Mouse (Mus musculus): ENCODE data around the gene Manba.
"Not testable (repeated sequence)": the region's sequence is repeated elsewhere in the genome, so short reads cannot be mapped to it uniquely, and the experiment has no call there.

The Manba gene

GRCm38 (mm10) chr3:135524900-135525299, 39.5 kb downstream of the Manba start:
- H3K36me3 ChIP-seq (ENCODE audit: control insufficient read depth, insufficient read depth, low read length, poor library complexity, severe bottlenecking); DNase-seq (ENCODE audit: low read depth, low spot score); H3K27me3 ChIP-seq (ENCODE audit: control insufficient read depth, insufficient read depth, low read length, poor library complexity, severe bottlenecking): not testable (repeated sequence)

DNA sequence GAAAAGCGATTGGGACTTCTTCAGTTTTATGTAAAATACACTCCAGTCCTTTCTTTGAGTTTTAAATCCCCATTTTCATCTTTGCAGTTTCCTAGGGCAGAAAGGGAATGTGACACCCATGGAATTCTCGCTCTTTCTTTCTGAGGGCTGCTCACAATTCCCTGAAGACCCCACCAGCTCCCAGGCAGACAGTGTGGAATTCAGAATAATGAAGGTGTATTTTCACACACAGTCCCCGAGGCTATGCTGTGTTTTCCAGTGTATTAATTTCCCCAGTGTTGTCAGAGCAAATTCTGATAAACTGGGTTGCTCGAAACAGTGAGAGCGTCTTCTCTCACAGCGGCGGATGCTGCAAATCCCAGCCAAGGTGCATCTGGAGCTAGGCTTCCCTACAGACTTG, 44.3 kb downstream of the Manba start:
- DNase-seq (ENCODE audit: low read depth, low spot score): no peak

DNA sequence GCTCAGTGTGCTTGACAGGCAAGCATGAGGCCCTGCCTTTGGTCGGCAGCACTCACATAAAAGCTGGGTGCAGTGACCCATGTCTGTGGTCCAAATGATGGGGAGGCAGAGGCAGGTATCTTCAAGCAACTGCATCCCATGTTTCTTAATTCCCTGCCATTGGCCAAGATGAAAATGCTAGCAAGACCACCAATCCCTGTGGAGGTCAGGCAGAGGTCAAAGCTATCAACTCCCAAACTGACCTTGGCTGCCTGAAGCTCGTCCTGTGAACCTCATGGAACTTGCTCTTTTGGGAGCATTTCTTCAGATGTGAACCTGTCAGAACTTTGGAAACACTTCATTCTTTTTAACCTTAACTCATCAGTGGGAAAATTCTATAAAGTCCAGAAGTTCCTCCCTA, 46.4 kb downstream of the Manba start:
- no peak for DNase-seq (ENCODE audit: low read depth, low spot score)
- Histone ChIP-seq H3K27me3 (ENCODE audit: control insufficient read depth, insufficient read depth, low read length, poor library complexity, severe bottlenecking) (no peaks in the 10 kb centered on the region), H3K36me3 (ENCODE audit: control insufficient read depth, insufficient read depth, low read length, poor library complexity, severe bottlenecking) (peaks cover 4% of the 10 kb centered on the region; the same call in 1 of the 2 replicates)

More for the DNA sequence above, 44.3 kb downstream of the Manba start:
- Histone ChIP-seq H3K27me3 (ENCODE audit: control insufficient read depth, insufficient read depth, low read length, poor library complexity, severe bottlenecking) (no peaks in the 10 kb centered on the region), H3K36me3 (ENCODE audit: control insufficient read depth, insufficient read depth, low read length, poor library complexity, severe bottlenecking) (peaks cover 4% of the 10 kb centered on the region; the same call in 1 of the 2 replicates)

GRCm38 (mm10) chr3:135534103-135534502, 48.7 kb downstream of the Manba start:
- H3K36me3 ChIP-seq (ENCODE audit: control insufficient read depth, insufficient read depth, low read length, poor library complexity, severe bottlenecking): peaks cover 4% of the 10 kb centered on the region; the same call in 1 of the 2 replicates
- DNase-seq (ENCODE audit: low read depth, low spot score): no peak

DNA sequence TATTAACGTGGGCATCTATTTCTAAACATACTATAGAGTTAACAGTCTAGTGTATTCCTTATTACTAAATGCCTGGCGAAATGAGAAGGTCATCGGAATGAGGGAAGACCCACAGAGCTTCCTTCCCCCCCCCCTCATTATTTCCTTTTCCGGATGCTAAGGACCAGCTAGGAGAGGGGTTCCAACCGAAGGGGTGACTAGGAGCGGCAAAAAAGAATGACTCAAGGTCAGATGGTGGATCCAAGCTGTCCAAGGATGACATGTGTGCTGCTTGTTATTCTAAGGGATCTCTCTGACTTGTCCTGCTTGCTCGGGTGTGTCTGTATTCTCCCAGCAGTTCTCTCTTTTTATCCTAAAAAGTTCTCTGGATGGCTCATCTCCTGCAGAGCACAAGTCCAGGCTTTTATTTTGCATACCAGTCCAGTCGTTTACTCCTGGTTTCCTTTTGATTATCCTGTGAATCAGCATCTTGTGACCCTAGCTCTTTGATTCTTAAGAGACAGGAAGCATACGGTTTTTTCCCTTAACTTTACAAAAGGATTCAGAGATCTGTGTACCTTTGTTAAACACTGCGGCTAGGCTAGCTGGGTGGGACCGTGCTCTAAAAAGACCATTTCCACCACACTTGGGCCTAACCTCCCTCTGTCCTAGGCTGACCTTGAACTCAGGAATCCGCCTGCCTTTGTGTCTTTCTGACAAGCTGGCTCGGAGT, 61.0 kb downstream of the Manba start:
- no peak for DNase-seq (ENCODE audit: low read depth, low spot score)
- H3K36me3 ChIP-seq (ENCODE audit: control insufficient read depth, insufficient read depth, low read length, poor library complexity, severe bottlenecking): no peaks in the 10 kb centered on the region; the same call in 1 of the 2 replicates
- no peaks in the 10 kb centered on the region for H3K27me3 ChIP-seq (ENCODE audit: control insufficient read depth, insufficient read depth, low read length, poor library complexity, severe bottlenecking)

More at GRCm38 (mm10) chr3:135534103-135534502, 48.7 kb downstream of the Manba start:
- no peaks in the 10 kb centered on the region for H3K27me3 ChIP-seq (ENCODE audit: control insufficient read depth, insufficient read depth, low read length, poor library complexity, severe bottlenecking)

DNA sequence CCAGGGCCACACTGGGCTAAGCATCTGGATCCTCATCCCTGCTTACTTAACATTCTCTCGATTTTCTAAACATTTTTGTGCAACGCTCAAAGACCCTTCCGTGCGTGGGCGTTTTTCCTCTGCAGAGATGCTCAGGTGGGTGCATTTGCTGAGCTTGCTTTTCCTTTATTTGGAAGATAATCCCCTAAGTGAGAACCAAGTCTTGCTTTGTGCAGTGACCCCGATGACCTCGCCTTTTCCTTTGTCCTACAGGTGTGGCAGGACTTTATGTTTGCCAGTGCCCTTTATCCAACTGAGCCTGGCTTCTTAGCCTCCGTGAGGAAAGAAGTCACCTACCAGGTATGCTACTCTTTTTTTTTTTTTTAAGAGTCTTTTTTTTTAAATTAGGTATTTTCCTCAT, 61.9 kb downstream of the Manba start:
- no peak for DNase-seq (ENCODE audit: low read depth, low spot score)
- no peaks in the 10 kb centered on the region for H3K27me3 ChIP-seq (ENCODE audit: control insufficient read depth, insufficient read depth, low read length, poor library complexity, severe bottlenecking)
- H3K36me3 ChIP-seq (ENCODE audit: control insufficient read depth, insufficient read depth, low read length, poor library complexity, severe bottlenecking): no peaks in the 10 kb centered on the region; the same call in 1 of the 2 replicates

DNA sequence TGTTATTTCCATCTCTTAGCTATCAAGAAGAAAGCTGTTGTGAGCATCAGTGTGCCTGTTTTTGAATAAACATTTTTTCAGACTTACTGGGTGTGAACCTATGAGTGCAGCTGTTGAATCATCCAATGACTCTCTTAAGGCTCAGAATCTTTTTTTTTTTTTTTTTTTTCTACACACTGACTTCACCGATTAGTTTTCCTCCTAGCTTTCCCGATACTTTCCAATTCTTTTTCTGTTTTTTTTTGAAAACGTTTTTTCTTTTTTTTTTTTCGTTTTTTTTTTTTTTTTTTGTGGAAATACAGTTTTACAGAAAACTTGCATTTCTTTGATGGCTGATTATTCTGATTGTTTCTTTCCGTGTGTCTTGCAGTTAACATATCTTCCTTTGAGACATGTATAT, 67.5 kb downstream of the Manba start:
- Histone ChIP-seq H3K36me3 (ENCODE audit: control insufficient read depth, insufficient read depth, low read length, poor library complexity, severe bottlenecking) (no peaks in the 10 kb centered on the region; the same call in 1 of the 2 replicates), H3K27me3 (ENCODE audit: control insufficient read depth, insufficient read depth, low read length, poor library complexity, severe bottlenecking) (no peaks in the 10 kb centered on the region)
- DNase-seq (ENCODE audit: low read depth, low spot score): no peak

GRCm38 (mm10) chr3:135555192-135555591, 69.8 kb downstream of the Manba start:
- DNase-seq (ENCODE audit: low read depth, low spot score): no peak
- no peaks in the 10 kb centered on the region; the same call in 1 of the 2 replicates for H3K36me3 ChIP-seq (ENCODE audit: control insufficient read depth, insufficient read depth, low read length, poor library complexity, severe bottlenecking)
- H3K27me3 ChIP-seq (ENCODE audit: control insufficient read depth, insufficient read depth, low read length, poor library complexity, severe bottlenecking): no peaks in the 10 kb centered on the region

- peak; percentile 49 for DNase-seq (ENCODE audit: low read depth, low spot score)
- no peaks in the 10 kb centered on the region for H3K27me3 ChIP-seq (ENCODE audit: control insufficient read depth, insufficient read depth, low read length, poor library complexity, severe bottlenecking)
- H3K36me3 ChIP-seq (ENCODE audit: control insufficient read depth, insufficient read depth, low read length, poor library complexity, severe bottlenecking): no peaks in the 10 kb centered on the region; the same call in 1 of the 2 replicates
These were observed 70.7 kb downstream of the Manba start for GRCm38 (mm10) chr3:135556052-135556587.

GRCm38 (mm10) chr3:135556851-135557662, 71.6 kb downstream of the Manba start:
- DNase-seq (ENCODE audit: low read depth, low spot score): no peak
- Histone ChIP-seq H3K36me3 (ENCODE audit: control insufficient read depth, insufficient read depth, low read length, poor library complexity, severe bottlenecking) (no peaks in the 10 kb centered on the region; the same call in 1 of the 2 replicates), H3K27me3 (ENCODE audit: control insufficient read depth, insufficient read depth, low read length, poor library complexity, severe bottlenecking) (no peaks in the 10 kb centered on the region)

GRCm38 (mm10) chr3:135562036-135562435, 76.6 kb downstream of the Manba start:
- Histone ChIP-seq H3K36me3 (ENCODE audit: control insufficient read depth, insufficient read depth, low read length, poor library complexity, severe bottlenecking) (no peaks in the 10 kb centered on the region; the same call in none of the 2 replicates), H3K27me3 (ENCODE audit: control insufficient read depth, insufficient read depth, low read length, poor library complexity, severe bottlenecking) (no peaks in the 10 kb centered on the region)
- DNase-seq (ENCODE audit: low read depth, low spot score): no peak

DNA sequence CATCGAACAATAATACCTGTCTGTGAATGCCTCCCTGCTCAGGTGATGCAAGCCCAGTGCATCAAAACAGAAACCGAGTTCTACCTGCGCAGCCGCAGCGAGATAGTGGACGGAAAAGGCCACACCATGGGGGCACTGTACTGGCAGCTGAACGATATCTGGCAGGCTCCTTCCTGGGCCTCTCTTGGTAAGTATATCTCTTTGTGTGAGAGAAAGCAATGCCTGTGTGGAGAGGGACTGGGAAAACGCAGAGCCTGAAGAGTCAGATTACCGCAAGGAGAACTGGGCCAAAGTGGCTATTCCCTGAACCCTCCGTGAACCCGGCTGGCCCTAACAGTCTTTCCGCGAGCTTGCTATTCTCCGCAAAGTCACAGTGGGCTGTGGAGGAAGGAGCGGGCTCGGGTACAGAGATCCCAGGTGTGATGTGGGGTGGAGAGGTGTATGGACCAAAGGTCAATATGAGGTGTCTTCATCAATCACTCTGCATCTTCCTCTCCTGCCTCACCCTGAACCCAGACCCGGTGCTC, 77.8 kb downstream of the Manba start:
- DNase-seq (ENCODE audit: low read depth, low spot score): no peak
- no peaks in the 10 kb centered on the region for H3K27me3 ChIP-seq (ENCODE audit: control insufficient read depth, insufficient read depth, low read length, poor library complexity, severe bottlenecking)
- H3K36me3 ChIP-seq (ENCODE audit: control insufficient read depth, insufficient read depth, low read length, poor library complexity, severe bottlenecking): no peaks in the 10 kb centered on the region; the same call in 1 of the 2 replicates

DNA sequence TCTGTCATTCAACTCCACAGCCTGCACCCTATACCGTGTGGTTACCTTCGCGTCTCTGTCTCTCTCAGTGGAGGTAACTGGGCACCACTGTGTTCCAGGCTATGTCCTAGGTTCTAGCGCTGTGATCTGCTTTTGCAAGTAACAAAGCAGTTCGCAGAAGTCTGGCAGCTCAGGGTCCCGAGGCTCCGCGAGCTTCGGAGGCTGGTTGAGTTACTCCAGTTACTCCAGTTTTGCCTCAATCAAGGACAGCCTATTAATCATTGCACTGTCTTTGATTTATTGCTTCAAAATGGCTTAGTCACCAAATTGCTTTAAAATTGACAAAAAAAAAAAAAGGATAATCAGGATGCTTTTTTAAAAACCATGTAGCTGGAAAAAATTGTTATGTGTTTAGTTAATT, 79.3 kb downstream of the Manba start:
- H3K36me3 ChIP-seq (ENCODE audit: control insufficient read depth, insufficient read depth, low read length, poor library complexity, severe bottlenecking): no peaks in the 10 kb centered on the region; the same call in 1 of the 2 replicates
- DNase-seq (ENCODE audit: low read depth, low spot score): no peak
- no peaks in the 10 kb centered on the region for H3K27me3 ChIP-seq (ENCODE audit: control insufficient read depth, insufficient read depth, low read length, poor library complexity, severe bottlenecking)

GRCm38 (mm10) chr3:135565306-135565705, 79.9 kb downstream of the Manba start:
- DNase-seq (ENCODE audit: low read depth, low spot score): peak; percentile 71
- Histone ChIP-seq H3K27me3 (ENCODE audit: control insufficient read depth, insufficient read depth, low read length, poor library complexity, severe bottlenecking) (no peaks in the 10 kb centered on the region), H3K36me3 (ENCODE audit: control insufficient read depth, insufficient read depth, low read length, poor library complexity, severe bottlenecking) (no peaks in the 10 kb centered on the region; the same call in 1 of the 2 replicates)

Measured in splenic B cell, adult 2 months (primary cell).